Mouse (Mus musculus) cerebellum, adult 2 months (tissue): ENCODE measurements around the gene Rps6kl1. TPM values are rescaled to one million over a fixed set of nuclear protein-coding genes. Genes with fewer than 3 reads are reported as not detected.

Source experiments
- DNase-seq, 2 experiments: peaks; one replicate each; pipeline ENCODE4 v3.0.0; 2021
- H3K27ac ChIP-seq: fragments of 200-500 bp; 2 replicates; pipeline ENCODE4 v1.5.1; 2012; ENCODE audit warnings: low read length, control low read depth, inconsistent platforms; ENCODE audit not compliant: insufficient read depth
- H3K27me3 ChIP-seq: fragments of 200-500 bp; 2 replicates; pipeline ENCODE4 v1.6.1; 2012; ENCODE audit warnings: inconsistent platforms, mild to moderate bottlenecking, low read length, moderate library complexity; ENCODE audit not compliant: control insufficient read depth, insufficient read depth
- H3K4me1 ChIP-seq: fragments of 200-500 bp; 2 replicates; pipeline ENCODE4 v1.6.1; 2011; ENCODE audit warnings: low read length; ENCODE audit not compliant: control insufficient read depth, insufficient read depth
- H3K4me3 ChIP-seq: fragments of 200-500 bp; replicated peaks from 2 replicates; pipeline ENCODE3; 2011; ENCODE audit warnings: mild to moderate bottlenecking, low read depth, low read length, control low read depth; ENCODE audit not compliant: insufficient read depth
- CTCF ChIP-seq: fragments of 200-500 bp; IDR thresholded peaks from 2 replicates; pipeline ENCODE4 v1.5.1; 2011; ENCODE audit warnings: low read depth, mild to moderate bottlenecking, control low read depth, low read length, moderate library complexity, borderline replicate concordance; ENCODE audit not compliant: insufficient read depth
- POLR2A ChIP-seq: fragments of 200-500 bp; IDR thresholded peaks from 2 replicates; pipeline ENCODE4 v1.6.1; 2011; ENCODE audit warnings: low read length, control low read depth, borderline replicate concordance; ENCODE audit not compliant: insufficient read depth
- WGBS: fragments of 180-500 bp; shearing (Covaris S2); methylation state at CpG from one replicate; pipeline ENCODE4 v1.1.7; 2018; 5-methylcytosine and 5-hydroxymethylcytosine counted together
- polyA plus RNA-seq: library from polyadenylated mRNA; depleted of rRNA; stranded (reverse); fragments of >200 nt; gene quantifications from 2 replicates; pipeline ENCODE4 v1.2.3, GENCODE M21; 2012

Gene Rps6kl1
- polyA plus RNA-seq, 1 experiment, result 35.2 TPM

GRCm38 (mm10) chr12:85193146-85193545 is 42.1 kb upstream of the Rps6kl1 start:
- 59% methylated on average over 10 of the region's 10 CpGs for WGBS
- TF ChIP-seq POLR2A (no peak), CTCF (no peak)
- no peak overlapping the region for H3K27ac ChIP-seq
- H3K4me1 ChIP-seq, result no peaks in the 10 kb centered on the region; the same call in 1 of the 2 replicates
- no peak overlapping the region for H3K4me3 ChIP-seq
- DNase-seq, result no peak
- no peaks in the 10 kb centered on the region for H3K27me3 ChIP-seq

GRCm38 (mm10) chr12:85192461-85193108 is 41.5 kb upstream of the Rps6kl1 start:
- Histone ChIP-seq H3K27ac (no peak overlapping the region), H3K4me3 (no peak overlapping the region), H3K4me1 (no peaks in the 10 kb centered on the region; the same call in 1 of the 2 replicates), H3K27me3 (no peaks in the 10 kb centered on the region)
- 18% methylated on average over 19 of the region's 19 CpGs for WGBS
- TF ChIP-seq POLR2A, result no peak
- TF ChIP-seq CTCF, result no peak
- no peak for DNase-seq

GRCm38 (mm10) chr12:85190290-85190689 is 39.2 kb upstream of the Rps6kl1 start:
- 90% methylated on average over 7 of the region's 7 CpGs for WGBS
- no peaks in the 10 kb centered on the region; the same call in 1 of the 2 replicates for H3K4me1 ChIP-seq
- no peak for TF ChIP-seq CTCF
- TF ChIP-seq POLR2A, result no peak
- no peaks in the 10 kb centered on the region for H3K27me3 ChIP-seq
- no peak overlapping the region for H3K4me3 ChIP-seq
- DNase-seq, result no peak
- no peak overlapping the region for H3K27ac ChIP-seq

DNA sequence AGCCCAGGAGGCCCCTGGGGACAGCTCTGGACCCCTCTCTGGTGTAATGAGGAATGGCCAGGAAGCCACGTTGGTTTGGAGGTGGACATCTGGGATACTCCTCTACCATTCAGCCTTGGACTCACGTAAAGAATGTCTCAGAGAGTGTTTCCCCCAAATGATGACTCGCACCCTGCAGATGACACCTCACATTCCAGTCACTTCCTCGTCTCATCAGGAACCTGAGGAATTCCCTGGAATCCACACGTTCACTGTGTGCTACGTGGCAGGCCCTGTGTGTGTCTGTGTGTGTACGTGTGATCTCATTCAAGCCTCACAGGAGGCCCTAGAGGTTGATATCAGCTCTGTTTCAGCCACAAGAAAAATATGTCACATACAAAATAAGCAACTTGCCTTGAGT is 35.3 kb upstream of the Rps6kl1 start:
- WGBS, result 76% methylated on average over 7 of the region's 7 CpGs
- Histone ChIP-seq H3K4me3 (no peak overlapping the region), H3K27ac (no peak overlapping the region), H3K27me3 (no peaks in the 10 kb centered on the region), H3K4me1 (no peaks in the 10 kb centered on the region)
- DNase-seq, result no peak
- TF ChIP-seq POLR2A (no peak), CTCF (no peak)

GRCm38 (mm10) chr12:85185810-85186209 is 34.7 kb upstream of the Rps6kl1 start:
- H3K27me3 ChIP-seq, result no peaks in the 10 kb centered on the region
- WGBS, result 63% methylated on average over 8 of the region's 8 CpGs
- H3K4me3 ChIP-seq, result no peak overlapping the region
- no peak for DNase-seq
- no peaks in the 10 kb centered on the region for H3K4me1 ChIP-seq
- TF ChIP-seq POLR2A, result no peak
- no peak for TF ChIP-seq CTCF
- no peak overlapping the region for H3K27ac ChIP-seq

- H3K27me3 ChIP-seq, result no peaks in the 10 kb centered on the region
- no peak overlapping the region for H3K4me3 ChIP-seq
- TF ChIP-seq POLR2A (no peak), CTCF (no peak)
- DNase-seq, result no peak
- H3K27ac ChIP-seq, result no peak overlapping the region
- no peaks in the 10 kb centered on the region for H3K4me1 ChIP-seq
- 39% methylated on average over 5 of the region's 5 CpGs for WGBS
These were observed 33.1 kb upstream of the Rps6kl1 start for GRCm38 (mm10) chr12:85184118-85184517.

- Histone ChIP-seq H3K27me3 (no peaks in the 10 kb centered on the region), H3K4me3 (no peak overlapping the region), H3K4me1 (no peaks in the 10 kb centered on the region), H3K27ac (no peak overlapping the region)
- TF ChIP-seq CTCF (no peak), POLR2A (no peak)
- WGBS, result 22% methylated on average over 5 of the region's 5 CpGs
- DNase-seq, result no peak
These were observed 31.8 kb upstream of the Rps6kl1 start for GRCm38 (mm10) chr12:85182898-85183297.

- Histone ChIP-seq H3K27ac (no peak overlapping the region), H3K27me3 (no peaks in the 10 kb centered on the region), H3K4me3 (no peak overlapping the region), H3K4me1 (no peaks in the 10 kb centered on the region)
- DNase-seq, result no peak
- WGBS, result 13% methylated on average over 8 of the region's 8 CpGs
- TF ChIP-seq POLR2A (no peak), CTCF (no peak)
These were observed 31.2 kb upstream of the Rps6kl1 start for GRCm38 (mm10) chr12:85182345-85182643.
